Mouse (Mus musculus) liver, postnatal 0 days (tissue): ENCODE results near the gene Il2rg. TPM values are rescaled to one million over a fixed set of nuclear protein-coding genes. Genes with fewer than 3 reads are reported as not detected.

Source experiments
- ATAC-seq: fragments of 200-750 bp; cut with Nextera tagmentation; 2 replicates; pipeline ENCODE4 v1.8.0; 2017; ENCODE audit warnings: mild to moderate bottlenecking, moderate library complexity
- DNase-seq: peaks from one replicate; pipeline ENCODE4 v3.0.0-alpha.2; 2016
- H3K27ac ChIP-seq: fragments of 300-500 bp; sonication (generic); 2 replicates; pipeline ENCODE4 v1.5.1; 2014; ENCODE audit warnings: antibody characterized with exemption, moderate library complexity, mild to moderate bottlenecking, low read depth
- H3K27me3 ChIP-seq: fragments of 300-500 bp; sonication (generic); 2 replicates; pipeline ENCODE4 v1.6.1; 2014; ENCODE audit warnings: low read length, control low read depth, mixed read lengths; ENCODE audit not compliant: insufficient read depth
- H3K36me3 ChIP-seq: fragments of 300-500 bp; sonication (generic); replicated peaks from 2 replicates; pipeline ENCODE4 v1.6.1; 2014; ENCODE audit warnings: mild to moderate bottlenecking, control low read depth, low read length, moderate library complexity, mixed read lengths; ENCODE audit not compliant: insufficient read depth
- H3K4me1 ChIP-seq: fragments of 300-500 bp; sonication (generic); 2 replicates; pipeline ENCODE4 v1.6.1; 2014; ENCODE audit warnings: antibody characterized with exemption, mild to moderate bottlenecking, control low read depth; ENCODE audit not compliant: insufficient read depth
- H3K4me2 ChIP-seq: fragments of 300-500 bp; sonication (generic); 2 replicates; pipeline ENCODE4 v1.6.1; 2014; ENCODE audit warnings: low read depth, mild to moderate bottlenecking, low read length, moderate library complexity, mixed read lengths
- H3K4me3 ChIP-seq: fragments of 300-500 bp; sonication (generic); 2 replicates; pipeline ENCODE4 v1.5.1; 2014; ENCODE audit warnings: low read depth, low read length
- H3K9ac ChIP-seq: fragments of 300-500 bp; sonication (generic); replicated peaks from 2 replicates; pipeline ENCODE4 v1.6.1; 2014; ENCODE audit warnings: mild to moderate bottlenecking, moderate library complexity
- H3K9me3 ChIP-seq: fragments of 300-500 bp; sonication (generic); 2 replicates; pipeline ENCODE4 v1.6.1; 2016; ENCODE audit warnings: mild to moderate bottlenecking, control low read depth, low read length, mixed read lengths
- CTCF ChIP-seq: sonication (generic); IDR thresholded peaks from 2 replicates; pipeline ENCODE4 v1.5.1; 2016; ENCODE audit warnings: antibody characterized with exemption, low read depth
- EP300 ChIP-seq: IDR thresholded peaks from 2 replicates; pipeline ENCODE4 v1.6.1; 2016; ENCODE audit warnings: antibody characterized with exemption, low read depth, mild to moderate bottlenecking
- WGBS: fragments of 180-500 bp; shearing (Covaris S2); extraction: QIAGEN DNeasy Blood & Tissue Kit; methylation state at CpG from one replicate; pipeline ENCODE4 v1.1.7; 2014; ENCODE audit not compliant: insufficient replicate concordance; 5-methylcytosine and 5-hydroxymethylcytosine counted together
- polyA plus RNA-seq: library from polyadenylated mRNA; unstranded; fragments of >200 nt; fragmentation: Nextera tagmentation; extraction: Ambion mirVana; gene quantifications from 2 replicates; pipeline ENCODE4 v1.2.1, GENCODE M21; 2015

Il2rg gene
- polyA plus RNA-seq, 1 experiment from 2014 or later, result 8.0 TPM

DNA sequence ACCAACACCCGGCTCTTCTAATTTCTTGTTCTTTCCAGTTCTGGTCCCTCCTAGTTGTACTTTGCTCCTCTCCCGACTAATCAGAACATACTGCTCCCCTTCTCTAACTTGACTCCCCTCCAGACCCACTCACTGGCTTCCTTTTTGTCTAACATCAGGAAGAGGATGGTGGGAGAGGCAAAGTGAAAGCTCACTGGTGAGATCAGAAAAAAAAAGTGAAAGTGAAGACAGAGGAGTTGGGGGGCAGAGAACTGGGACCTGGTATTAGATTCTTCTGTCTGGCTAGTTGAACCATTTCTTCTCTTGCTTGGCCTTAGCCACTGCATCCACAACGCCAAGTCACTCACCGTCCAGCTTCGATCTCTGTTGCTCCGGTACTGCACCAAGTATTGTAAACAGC lies 1.4 kb downstream of the Il2rg start:
- H3K36me3 ChIP-seq, result no peaks in the 10 kb centered on the region
- 0 out of 2 replicates have a peak overlapping the region, but pooled peaks have one; percentile 52 for H3K4me2 ChIP-seq
- 82% methylated on average over 6 of the region's 6 CpGs for WGBS
- H3K27me3 ChIP-seq, result no peaks in the 10 kb centered on the region
- TF ChIP-seq EP300 (no peak), CTCF (no peak)
- H3K4me1 ChIP-seq, result no peaks in the 10 kb centered on the region
- DNase-seq (no peak), ATAC-seq (no peak)
- no peak overlapping the region for H3K27ac ChIP-seq
- no peak overlapping the region for H3K9ac ChIP-seq
- H3K4me3 ChIP-seq, result no peak overlapping the region
- H3K9me3 ChIP-seq, result no peaks in the 10 kb centered on the region

DNA sequence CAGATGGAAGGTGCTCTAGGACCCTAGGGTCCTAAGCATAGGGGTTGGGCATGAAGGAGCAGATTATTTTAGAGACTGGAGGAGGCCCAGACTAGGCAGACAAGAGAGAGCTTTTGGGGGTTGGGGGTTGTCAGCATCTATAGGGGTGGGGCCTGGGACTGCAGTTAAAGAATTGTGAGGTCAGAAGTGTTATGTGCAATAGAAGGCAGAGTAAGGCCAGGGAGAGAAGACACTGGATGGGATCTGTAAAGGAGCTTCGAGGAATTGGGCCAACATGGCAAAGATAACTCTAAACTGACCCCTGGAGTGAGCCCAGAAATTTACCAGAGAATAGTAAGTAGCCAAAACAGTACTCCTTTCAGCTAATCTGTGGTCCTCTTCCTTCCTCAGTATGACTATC lies 4.2 kb downstream of the Il2rg start, which contains the start of gene Gm614:
Gm614 (minus strand) TSS at position 101 of the 400 bp plus-strand sequence.
- no peak for ATAC-seq
- Histone ChIP-seq H3K4me3 (no peak within 1 kb of the TSS), H3K36me3 (no peaks in the 10 kb centered on the region), H3K9me3 (no peaks in the 10 kb centered on the region), H3K4me2 (no peak within 1 kb of the TSS), H3K27ac (no peak within 1 kb of the TSS), H3K9ac (no peak within 1 kb of the TSS), H3K27me3 (no peaks in the 10 kb centered on the region), H3K4me1 (peaks cover 4% of the 10 kb centered on the region; the same call in 1 of the 2 replicates)
- no peak for DNase-seq
- TF ChIP-seq EP300 (no peak), CTCF (no peak)
- WGBS, result 57% methylated on average over 1 of the region's 1 CpGs

DNA sequence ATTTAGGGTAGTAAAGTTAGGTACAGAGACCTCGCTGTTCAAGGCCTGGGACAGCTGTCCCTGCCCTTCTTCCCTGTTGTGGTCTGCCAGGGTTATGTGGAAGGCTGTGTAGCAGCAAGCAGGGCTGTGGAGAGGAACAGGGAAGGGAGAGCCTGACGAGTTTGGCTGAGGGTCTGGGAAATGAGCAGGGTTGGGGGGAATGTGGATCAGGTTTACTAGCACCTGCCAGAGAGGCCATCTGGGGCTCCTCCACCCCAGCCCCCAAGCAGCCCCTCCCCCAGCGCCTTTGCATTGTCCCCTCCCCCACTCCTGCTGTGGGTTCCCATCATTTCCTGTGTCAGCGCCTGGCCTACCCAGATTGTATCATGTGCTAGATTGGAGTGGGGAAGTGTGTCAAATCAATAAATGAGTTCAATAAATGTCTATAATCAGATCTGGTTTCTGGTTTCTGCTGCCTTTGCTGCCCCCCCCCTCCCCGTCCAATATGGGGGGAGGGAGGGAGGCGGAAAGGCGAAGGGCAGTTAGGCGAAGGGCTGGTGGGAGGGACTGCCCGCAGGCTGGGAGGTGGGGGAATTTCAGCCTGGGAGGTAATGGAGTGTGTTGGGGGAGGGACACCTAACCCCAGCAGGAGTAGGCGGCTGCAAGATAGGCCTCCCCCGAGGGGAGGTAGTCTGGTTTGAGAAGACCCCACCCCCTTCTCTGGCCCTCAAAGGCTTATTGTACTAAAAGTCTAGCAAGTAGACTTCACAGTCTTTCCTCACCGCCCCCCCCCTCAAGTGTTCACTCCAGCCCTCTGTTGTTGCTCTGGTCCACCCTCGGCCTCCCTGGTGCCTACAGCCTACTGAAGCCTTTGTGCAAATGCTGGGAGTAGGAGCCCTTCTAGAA lies 7.4 kb downstream of the Il2rg start:
- Histone ChIP-seq H3K4me2 (no peak overlapping the region), H3K27me3 (no peaks in the 10 kb centered on the region), H3K4me3 (no peak overlapping the region), H3K9me3 (no peaks in the 10 kb centered on the region), H3K27ac (no peak overlapping the region), H3K36me3 (peaks cover 5% of the 10 kb centered on the region), H3K9ac (no peak overlapping the region), H3K4me1 (peaks cover 4% of the 10 kb centered on the region; the same call in 1 of the 2 replicates)
- DNase-seq (peak; percentile 20), ATAC-seq (no peak)
- TF ChIP-seq CTCF (no peak), EP300 (no peak)
- WGBS, result 43% methylated on average over 11 of the region's 13 CpGs

DNA sequence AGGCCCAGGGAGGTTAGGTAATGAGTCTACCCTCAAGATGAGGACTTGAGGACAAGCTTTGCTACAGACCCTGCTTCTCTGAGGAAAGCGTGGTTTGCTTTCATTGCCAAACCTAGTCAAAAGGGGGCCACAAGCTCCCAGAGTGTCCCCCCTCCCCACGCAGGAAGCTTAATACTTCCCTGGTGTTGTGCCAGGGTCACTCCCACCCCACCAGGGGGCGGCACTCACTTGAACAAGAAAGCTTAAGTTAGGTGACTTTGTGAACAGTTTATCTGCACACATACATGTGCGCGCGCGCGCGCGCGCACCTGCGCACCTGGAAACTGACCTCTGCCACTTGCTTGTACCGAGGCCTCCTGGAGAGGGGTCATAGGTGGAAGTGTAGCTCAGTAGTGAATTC lies 11.5 kb downstream of the Il2rg start:
- peak; percentile 44 for DNase-seq
- ATAC-seq, result no peak

DNA sequence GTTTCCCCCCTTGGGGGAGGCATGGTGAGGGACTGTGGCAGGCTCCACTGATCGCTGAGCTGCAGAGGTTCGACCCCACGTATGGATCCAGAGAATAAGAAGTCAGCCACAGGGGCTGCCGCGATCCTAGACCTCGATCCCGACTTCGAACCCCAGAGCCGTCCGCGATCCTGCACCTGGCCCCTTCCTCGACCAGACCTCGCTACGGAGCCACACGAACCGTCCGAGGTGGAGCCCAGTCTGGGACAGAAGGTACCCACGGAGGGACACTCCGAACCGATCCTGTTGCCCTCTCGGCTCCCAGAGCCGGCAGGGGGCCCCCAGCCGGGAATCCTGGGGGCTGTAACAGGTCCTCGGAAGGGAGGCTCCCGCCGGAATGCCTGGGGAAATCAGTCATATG lies 13.3 kb downstream of the Il2rg start:
- H3K9me3 ChIP-seq, result no peaks in the 10 kb centered on the region
- peak; percentile 10 for ATAC-seq
- TF ChIP-seq EP300 (no peak), CTCF (no peak)
- peak overlapping the region; percentile 83 for H3K4me2 ChIP-seq
- 19% methylated on average over 22 of the region's 26 CpGs for WGBS
- H3K9ac ChIP-seq, result peak overlapping the region; percentile 69
- H3K4me3 ChIP-seq, result peak overlapping the region; percentile 64
- H3K36me3 ChIP-seq, result peaks cover 5% of the 10 kb centered on the region
- peak; percentile 18 for DNase-seq
- peak overlapping the region; percentile 75 for H3K27ac ChIP-seq
- no peaks in the 10 kb centered on the region for H3K27me3 ChIP-seq
- H3K4me1 ChIP-seq, result no peaks in the 10 kb centered on the region

More for the DNA sequence above, 11.5 kb downstream of the Il2rg start:
- H3K4me2 ChIP-seq, result no peak overlapping the region
- no peaks in the 10 kb centered on the region for H3K9me3 ChIP-seq
- H3K4me1 ChIP-seq, result peaks cover 4% of the 10 kb centered on the region; the same call in 1 of the 2 replicates
- H3K27ac ChIP-seq, result no peak overlapping the region
- H3K9ac ChIP-seq, result no peak overlapping the region
- TF ChIP-seq CTCF (peak; percentile 51), EP300 (no peak)
- H3K4me3 ChIP-seq, result no peak overlapping the region
- WGBS, result 80% methylated on average over 13 of the region's 13 CpGs
- H3K36me3 ChIP-seq, result peaks cover 5% of the 10 kb centered on the region
- H3K27me3 ChIP-seq, result no peaks in the 10 kb centered on the region

DNA sequence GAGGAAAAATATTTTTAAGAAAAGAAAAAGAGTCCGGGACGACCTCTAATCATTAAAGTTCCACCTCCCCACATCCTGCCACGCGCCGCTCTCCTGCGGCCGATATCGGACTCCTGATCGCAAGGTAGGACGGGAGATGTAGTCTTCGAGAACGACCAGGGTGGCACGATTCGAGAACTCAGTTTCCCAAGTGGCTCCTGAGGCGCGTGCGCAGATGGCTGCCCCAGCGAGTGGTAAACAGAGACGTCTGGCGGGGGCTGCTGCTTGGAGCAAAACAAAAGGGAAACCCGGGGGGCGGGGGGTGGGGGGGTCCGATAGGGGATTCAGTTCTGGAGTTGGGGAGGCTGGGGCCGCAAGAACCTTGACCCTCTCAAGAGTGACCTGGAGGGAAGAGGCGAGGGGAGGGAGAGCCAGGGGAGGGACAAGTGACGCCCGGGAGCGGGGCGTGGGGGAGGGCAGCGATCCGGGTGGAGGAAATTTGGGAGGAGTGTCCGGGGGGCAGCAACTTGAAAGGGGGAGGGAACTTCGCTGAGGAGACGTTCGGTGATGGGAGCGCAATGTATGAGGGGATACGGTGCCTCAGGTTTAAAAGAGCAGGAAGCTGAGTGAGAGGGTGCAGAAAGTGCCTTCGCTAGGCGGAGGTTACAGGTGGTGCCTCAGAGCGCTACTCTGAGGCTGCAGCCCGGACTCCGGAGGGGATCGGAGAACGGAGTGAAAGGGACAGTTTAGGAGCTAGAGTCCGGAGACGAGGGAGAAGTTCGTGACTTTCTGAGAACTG lies 13.9 kb downstream of the Il2rg start, which contains the start of gene Foxo4:
Foxo4 (plus strand) TSS at position 577 of the 778 bp plus-strand sequence.
- no peaks in the 10 kb centered on the region for H3K27me3 ChIP-seq
- no peaks in the 10 kb centered on the region for H3K4me1 ChIP-seq
- WGBS, result 20% methylated on average over 47 of the region's 47 CpGs

More for the DNA sequence above, 13.9 kb downstream of the Il2rg start, which contains the start of gene Foxo4:
- ATAC-seq, result peak; percentile 95
- TF ChIP-seq CTCF, result no peak
- TF ChIP-seq EP300, result no peak
- peak within 1 kb of the TSS; percentile 83 for H3K4me2 ChIP-seq
- H3K9me3 ChIP-seq, result no peaks in the 10 kb centered on the region
- H3K4me3 ChIP-seq, result peak within 1 kb of the TSS; percentile 64
- DNase-seq, result peak; percentile 86
- peaks cover 5% of the 10 kb centered on the region for H3K36me3 ChIP-seq
- H3K9ac ChIP-seq, result peak within 1 kb of the TSS; percentile 69
- peak within 1 kb of the TSS; percentile 75 for H3K27ac ChIP-seq
